Mouse (Mus musculus) ovary, postnatal 10 days (tissue): ENCODE data around the gene Rbm39.

ENCODE experiments used
- DNase-seq: peaks from one replicate; pipeline ENCODE4 v3.0.0; 2022; ENCODE audit warnings: low spot score

Rbm39 gene

GRCm38 (mm10) chr2:156110627-156111357 is 69.2 kb downstream of the Rbm39 start:
- DNase-seq, result no peak
